Mouse (Mus musculus): Measurements from ENCODE around the gene Mtch2. TPM values are rescaled to one million over a fixed set of nuclear protein-coding genes. Genes with fewer than 3 reads are reported as not detected.

Gene Mtch2
- total and polyA plus RNA-seq, 2 experiments from 2014 or later, result 124 to 195 TPM

DNA sequence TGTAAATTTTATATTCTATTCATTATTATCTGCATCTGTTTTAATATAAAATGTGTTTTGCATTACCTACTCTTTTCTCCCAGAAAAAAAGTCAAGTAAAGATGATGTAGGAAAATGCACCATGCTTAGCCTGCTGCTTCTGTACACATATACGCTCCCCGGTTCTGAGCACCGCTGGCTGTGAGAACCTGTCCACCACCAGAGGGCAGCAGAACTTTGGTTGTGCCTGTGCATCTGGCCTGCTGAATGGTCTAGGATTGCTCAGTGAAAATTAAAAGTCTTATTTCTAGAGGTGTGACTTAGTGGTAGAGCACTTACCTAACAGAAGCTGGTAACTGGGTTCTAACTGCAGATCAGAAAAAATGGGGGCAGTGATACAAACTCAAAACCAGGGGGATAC, 19.6 kb downstream of the Mtch2 start:
- H3K36me3 ChIP-seq (ENCODE audit: insufficient read depth, low read length), result peaks cover 22% of the 10 kb centered on the region
- peak; percentile 91 for DNase-seq (ENCODE audit: low spot score)
- no peak overlapping the region for H3K9ac ChIP-seq (replicated peaks; ENCODE audit: low read length, poor library complexity, severe bottlenecking)
- no peaks in the 10 kb centered on the region for H3K27me3 ChIP-seq (ENCODE audit: insufficient read depth, low read length)
- H3K9me3 ChIP-seq (ENCODE audit: low read length), result no peaks in the 10 kb centered on the region
- no peak overlapping the region for H3K27ac ChIP-seq (ENCODE audit: low read depth, low read length)
- TF ChIP-seq CTCF (IDR thresholded peaks at IDR 0.05), result peak; percentile 95
- no peak overlapping the region for H3K4me2 ChIP-seq (ENCODE audit: low read depth, low read length, poor library complexity, severe bottlenecking)
- no peaks in the 10 kb centered on the region for H3K4me1 ChIP-seq (ENCODE audit: insufficient read depth, low read length)
- peak; percentile 88 for ATAC-seq (ENCODE audit: low FRiP score)
- no peak overlapping the region for H3K4me3 ChIP-seq (ENCODE audit: low read depth, low read length)
- 4% methylated on average over 3 of the region's 3 CpGs for WGBS

- Histone ChIP-seq H3K4me2 (ENCODE audit: low read depth, low read length, poor library complexity, severe bottlenecking) (no peak overlapping the region), H3K27me3 (ENCODE audit: insufficient read depth, low read length) (no peaks in the 10 kb centered on the region), H3K9ac (replicated peaks; ENCODE audit: low read length, poor library complexity, severe bottlenecking) (no peak overlapping the region), H3K36me3 (ENCODE audit: insufficient read depth, low read length) (peaks cover 10% of the 10 kb centered on the region), H3K4me1 (ENCODE audit: insufficient read depth, low read length) (no peaks in the 10 kb centered on the region), H3K27ac (ENCODE audit: low read depth, low read length) (no peak overlapping the region), H3K9me3 (ENCODE audit: low read length) (no peaks in the 10 kb centered on the region), H3K4me3 (ENCODE audit: low read depth, low read length) (no peak overlapping the region)
- ATAC-seq (ENCODE audit: low FRiP score) (no peak), DNase-seq (ENCODE audit: low spot score) (no peak)
- TF ChIP-seq CTCF (IDR thresholded peaks at IDR 0.05), result no peak
- WGBS, result 47% methylated on average over 4 of the region's 4 CpGs
Observed at GRCm38 (mm10) chr2:90870136-90870601, 23.2 kb downstream of the Mtch2 start.

DNA sequence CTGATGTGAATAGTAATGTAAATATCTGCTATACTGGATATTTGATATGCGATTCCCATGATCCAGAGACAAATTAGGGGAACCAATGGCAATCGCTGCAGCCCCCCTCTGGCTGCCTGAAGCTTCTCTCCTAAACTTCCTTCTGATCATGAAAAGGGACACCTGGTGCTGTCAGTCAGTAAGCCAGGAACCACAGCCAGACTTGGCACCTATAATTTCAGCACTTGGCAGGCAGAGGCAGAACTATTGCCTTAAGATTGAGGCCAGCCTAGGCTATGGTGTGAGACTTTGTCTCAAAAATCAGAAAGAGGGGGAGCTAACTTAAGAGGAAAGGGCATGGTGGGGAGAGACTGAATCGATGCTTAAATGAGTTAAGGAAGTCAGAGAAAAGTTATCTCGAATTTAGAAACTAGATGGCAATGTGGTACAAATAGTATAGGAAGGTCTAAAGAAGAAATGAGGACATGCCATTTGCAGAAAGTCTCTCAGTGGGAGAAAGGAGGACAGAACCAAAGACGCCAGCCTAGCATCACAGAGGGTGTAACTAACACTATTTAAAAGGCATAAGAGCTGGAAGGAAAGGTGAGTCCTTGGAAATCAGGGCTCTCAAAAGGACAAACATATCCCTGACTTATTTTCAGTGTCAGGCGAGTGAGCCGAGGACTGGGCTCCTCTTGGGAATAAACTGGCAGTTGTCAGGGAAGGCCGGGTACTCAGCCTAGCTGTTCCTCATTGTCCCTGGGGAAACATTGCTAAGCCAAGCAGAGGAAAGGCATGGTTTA, 24.4 kb downstream of the Mtch2 start:
- Histone ChIP-seq H3K9me3 (ENCODE audit: low read length) (no peaks in the 10 kb centered on the region), H3K4me3 (ENCODE audit: low read depth, low read length) (no peak overlapping the region), H3K4me1 (ENCODE audit: insufficient read depth, low read length) (no peaks in the 10 kb centered on the region), H3K9ac (replicated peaks; ENCODE audit: low read length, poor library complexity, severe bottlenecking) (no peak overlapping the region), H3K27ac (ENCODE audit: low read depth, low read length) (no peak overlapping the region; the same call in 1 of the 2 replicates), H3K27me3 (ENCODE audit: insufficient read depth, low read length) (no peaks in the 10 kb centered on the region), H3K4me2 (ENCODE audit: low read depth, low read length, poor library complexity, severe bottlenecking) (no peak overlapping the region), H3K36me3 (ENCODE audit: insufficient read depth, low read length) (peaks cover 3% of the 10 kb centered on the region; the same call in 1 of the 2 replicates)
- no peak for ATAC-seq (ENCODE audit: low FRiP score)
- DNase-seq (ENCODE audit: low spot score), result no peak
- WGBS, result 55% methylated on average over 8 of the region's 8 CpGs
- TF ChIP-seq CTCF (IDR thresholded peaks at IDR 0.05), result no peak

GRCm38 (mm10) chr2:90874025-90874424, 27.1 kb downstream of the Mtch2 start:
- Histone ChIP-seq H3K27me3 (ENCODE audit: insufficient read depth, low read length) (no peaks in the 10 kb centered on the region), H3K9ac (replicated peaks; ENCODE audit: low read length, poor library complexity, severe bottlenecking) (no peak overlapping the region), H3K4me3 (ENCODE audit: low read depth, low read length) (no peak overlapping the region), H3K9me3 (ENCODE audit: low read length) (no peaks in the 10 kb centered on the region), H3K4me2 (ENCODE audit: low read depth, low read length, poor library complexity, severe bottlenecking) (no peak overlapping the region), H3K36me3 (ENCODE audit: insufficient read depth, low read length) (no peaks in the 10 kb centered on the region), H3K4me1 (ENCODE audit: insufficient read depth, low read length) (no peaks in the 10 kb centered on the region), H3K27ac (ENCODE audit: low read depth, low read length) (no peak overlapping the region)
- no peak for TF ChIP-seq CTCF (IDR thresholded peaks at IDR 0.05)
- ATAC-seq (ENCODE audit: low FRiP score), result no peak
- no peak for DNase-seq (ENCODE audit: low spot score)
- 95% methylated on average over 1 of the region's 1 CpGs for WGBS

DNA sequence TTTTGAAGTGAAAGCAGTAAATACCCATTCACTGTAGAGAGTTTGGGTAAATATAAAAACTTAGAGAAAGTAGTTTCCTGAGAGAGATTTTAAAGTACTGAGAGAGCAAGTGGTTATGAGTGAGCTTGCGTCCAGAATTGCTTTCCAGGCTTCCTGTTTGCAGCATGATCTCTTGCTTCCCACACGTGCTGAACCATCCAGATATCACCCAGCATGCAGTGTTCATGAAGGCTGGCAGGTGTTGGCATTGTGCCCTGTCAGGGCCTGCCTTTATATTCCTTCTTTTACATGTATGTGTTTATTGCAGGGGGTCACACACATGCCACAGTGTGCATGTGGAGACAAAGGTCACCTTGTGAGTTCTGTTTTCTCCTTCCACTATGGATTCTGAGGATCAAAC, 28.3 kb downstream of the Mtch2 start:
- Histone ChIP-seq H3K4me1 (ENCODE audit: insufficient read depth, low read length) (0 out of 2 replicates have a peak, but pooled peaks cover 2% of the 10 kb centered on the region), H3K27ac (ENCODE audit: low read depth, low read length) (no peak overlapping the region), H3K9me3 (ENCODE audit: low read length) (no peaks in the 10 kb centered on the region), H3K4me2 (ENCODE audit: low read depth, low read length, poor library complexity, severe bottlenecking) (no peak overlapping the region), H3K36me3 (ENCODE audit: insufficient read depth, low read length) (no peaks in the 10 kb centered on the region), H3K9ac (replicated peaks; ENCODE audit: low read length, poor library complexity, severe bottlenecking) (no peak overlapping the region), H3K4me3 (ENCODE audit: low read depth, low read length) (no peak overlapping the region), H3K27me3 (ENCODE audit: insufficient read depth, low read length) (no peaks in the 10 kb centered on the region)
- no peak for TF ChIP-seq CTCF (IDR thresholded peaks at IDR 0.05)
- 84% methylated on average over 2 of the region's 2 CpGs for WGBS
- DNase-seq (ENCODE audit: low spot score) (no peak), ATAC-seq (ENCODE audit: low FRiP score) (no peak)

GRCm38 (mm10) chr2:90877584-90878259, 30.8 kb downstream of the Mtch2 start:
- no peak for DNase-seq (ENCODE audit: low spot score)
- TF ChIP-seq CTCF (IDR thresholded peaks at IDR 0.05), result no peak
- Histone ChIP-seq H3K36me3 (ENCODE audit: insufficient read depth, low read length) (no peaks in the 10 kb centered on the region), H3K4me1 (ENCODE audit: insufficient read depth, low read length) (0 out of 2 replicates have a peak, but pooled peaks cover 2% of the 10 kb centered on the region), H3K9me3 (ENCODE audit: low read length) (no peaks in the 10 kb centered on the region), H3K4me3 (ENCODE audit: low read depth, low read length) (no peak overlapping the region), H3K27ac (ENCODE audit: low read depth, low read length) (no peak overlapping the region), H3K4me2 (ENCODE audit: low read depth, low read length, poor library complexity, severe bottlenecking) (no peak overlapping the region), H3K27me3 (ENCODE audit: insufficient read depth, low read length) (no peaks in the 10 kb centered on the region), H3K9ac (replicated peaks; ENCODE audit: low read length, poor library complexity, severe bottlenecking) (no peak overlapping the region)
- no peak for ATAC-seq (ENCODE audit: low FRiP score)
- WGBS, result 76% methylated on average over 4 of the region's 5 CpGs
